ENCODE assay signal across 11 mouse cellular contexts in genomic region chr2:72148647-72149046, GRCm38 (mm10).
A peak's percentile ranks its signal among the peaks of the same experiment; 100 is the strongest.
DNase-seq lines count a peak whose midpoint lies in the region; ATAC-seq and TF ChIP-seq lines count a peak whose summit lies in the region.
"Had no signal": no experiment of that assay in that cellular context is flagged by ENCODE, and none has a peak within 500 bp of the region (broad histone marks: within the 10 kb centered on the region; RNA-seq: fewer than 3 reads in every experiment).

No protein-coding gene starts in this region.

- H3K4me2 ChIP-seq in embryonic facial prominence, embryonic 13.5 days: peak overlapping the region; percentile 30
- H3K4me2 ChIP-seq in myocyte (ENCODE audit: low read depth): peak overlapping the region; percentile 80
- H3K4me2 ChIP-seq: intestine, embryonic 15.5 days; limb, embryonic 13.5 days had no signal

- TF ChIP-seq CTCF in layer of hippocampus, adult 2 months (conservative IDR thresholded peaks at IDR 0.05): no peak

- no peak overlapping the region for H3ac ChIP-seq in myocyte (ENCODE audit: control insufficient read depth, insufficient read length)

- H3K4me3 ChIP-seq in layer of hippocampus, adult 2 months: no peak overlapping the region
- no peak overlapping the region for H3K4me3 ChIP-seq in embryonic facial prominence, embryonic 13.5 days
- H3K4me3 ChIP-seq in myocyte: no peak overlapping the region
- H3K4me3 ChIP-seq: intestine, embryonic 15.5 days; limb, embryonic 13.5 days had no signal

- 38% methylated on average over 4 of the region's 4 CpGs for WGBS in embryonic facial prominence, embryonic 13.5 days

- peak overlapping the region; percentile 15; the same call in 1 of the 2 replicates for H3K27ac ChIP-seq in layer of hippocampus, adult 2 months
- no peak overlapping the region for H3K27ac ChIP-seq in embryonic facial prominence, embryonic 13.5 days
- H3K27ac ChIP-seq: intestine, embryonic 15.5 days; limb, embryonic 13.5 days had no signal

- TF ChIP-seq POLR2A in myocyte (IDR thresholded peaks at IDR 0.05; ENCODE audit: insufficient read length, low read depth): no peak

- H3K79me2 ChIP-seq in myocyte (ENCODE audit: control insufficient read depth, insufficient read depth): no peaks in the 10 kb centered on the region

- DNase-seq in gastrocnemius, adult 18-20 months (ENCODE audit: low spot score): peak; percentile 17
- DNase-seq in gastrocnemius, adult 8-10 months (ENCODE audit: low spot score in 2 of 2): no peak
- DNase-seq in layer of hippocampus, adult 2 months (ENCODE audit: low spot score in 2 of 2): no peak
- DNase-seq in layer of hippocampus, postnatal 25 days (ENCODE audit: extremely low spot score in 1 of 2, low spot score in 1 of 2): no peak
- no peak for DNase-seq in left cerebral cortex, postnatal 14 days (ENCODE audit: low spot score in 2 of 2)
- DNase-seq in embryo, embryonic 11 days: no peak

- peaks cover 18% of the 10 kb centered on the region for H3K4me1 ChIP-seq in embryonic facial prominence, embryonic 13.5 days

- no peaks in the 10 kb centered on the region for H3K36me3 ChIP-seq in embryonic facial prominence, embryonic 13.5 days
- no peaks in the 10 kb centered on the region for H3K36me3 ChIP-seq in myocyte (ENCODE audit: control insufficient read depth, insufficient read depth)
- H3K36me3 ChIP-seq: intestine, embryonic 15.5 days; limb, embryonic 13.5 days had no signal

- H3K27me3 ChIP-seq in embryonic facial prominence, embryonic 13.5 days: no peaks in the 10 kb centered on the region
- no peaks in the 10 kb centered on the region for H3K27me3 ChIP-seq in myocyte (ENCODE audit: control insufficient read depth, insufficient read depth, insufficient read length)
- H3K27me3 ChIP-seq: intestine, embryonic 15.5 days; limb, embryonic 13.5 days; Patski had no signal

- no peaks in the 10 kb centered on the region for H3K9me3 ChIP-seq in embryonic facial prominence, embryonic 13.5 days
- H3K9me3 ChIP-seq: intestine, embryonic 15.5 days; limb, embryonic 13.5 days had no signal

- H3K9ac ChIP-seq in embryonic facial prominence, embryonic 13.5 days: peak overlapping the region; percentile 27; the same call in 1 of the 2 replicates
- H3K9ac ChIP-seq: intestine, embryonic 15.5 days; limb, embryonic 13.5 days had no signal

- no peak for ATAC-seq in embryonic facial prominence, embryonic 13.5 days (ENCODE audit: insufficient number of reproducible peaks, insufficient read depth, low FRiP score, low TSS enrichment, low read depth)
- ATAC-seq: intestine, embryonic 15.5 days; Patski had no signal

- intact Hi-C loops in left cerebral cortex, postnatal 14 days (cut with DNase I): loop anchor here (1.0 to 5.0 kb wide), 2 partner anchors 51 to 110 kb away; no protein-coding TSS in a partner anchor

TF ChIP-seq in myocyte, 11 proteins besides CTCF, POLR2A, EP300 and RAD21:
- TF ChIP-seq MYOD1 (IDR thresholded peaks at IDR 0.05; ENCODE audit: control insufficient read depth in 1 of 3, insufficient read length in 2 of 3, low read depth in 2 of 3) (no peak), TCF3 (IDR thresholded peaks at IDR 0.05; ENCODE audit: insufficient read length, low read depth) (no peak), SRF (IDR thresholded peaks at IDR 0.05; ENCODE audit: control insufficient read depth, insufficient read length, low read depth) (no peak), REST (IDR thresholded peaks at IDR 0.05; ENCODE audit: insufficient read depth, insufficient read length) (no peak), MYOG (IDR thresholded peaks at IDR 0.05; ENCODE audit: control insufficient read depth in 1 of 3, insufficient read depth in 1 of 3, insufficient read length in 2 of 3, low read depth in 2 of 3) (no peak), POLR2AphosphoS2 (IDR thresholded peaks at IDR 0.05; ENCODE audit: insufficient read length, low read depth) (no peak), TCF12 (IDR thresholded peaks at IDR 0.05; ENCODE audit: insufficient read depth, poor library complexity, severe bottlenecking) (no peak), CEBPB (IDR thresholded peaks at IDR 0.05; ENCODE audit: insufficient read depth, poor library complexity, severe bottlenecking) (no peak), MAX (IDR thresholded peaks at IDR 0.05; ENCODE audit: low read depth) (no peak), USF1 (IDR thresholded peaks at IDR 0.05; ENCODE audit: low read depth) (no peak), E2F4 (IDR thresholded peaks at IDR 0.05; ENCODE audit: insufficient read depth) (no peak)
